Mouse (Mus musculus) adrenal gland, adult 8-10 months (tissue): Measurements from ENCODE around the gene Lrriq3. TPM values are rescaled to one million over a fixed set of nuclear protein-coding genes. Genes with fewer than 3 reads are reported as not detected.

Experiments used
- total RNA-seq, 4 experiments: library from RNA; stranded (reverse); gene quantifications; 2 replicates each; pipeline ENCODE4 v1.2.4; 2022

Lrriq3 gene
- total RNA-seq, 4 experiments from 2014 or later: 1.3 to 2.0 (median 1.5) TPM

Other genes with a start within 250 kb of the Lrriq3 start
- gene Tnni3k, start 38.0 kb upstream of the Lrriq3 start, total RNA-seq: not detected
- gene Fpgt, start within 50 bp of the Lrriq3 start, total RNA-seq: 10 to 100 TPM; 25.2 to 40.6 (median 26.7) TPM